Mouse (Mus musculus) cerebellum, postnatal 25 days (tissue): ENCODE measurements at regions not wholly inside any gene's neighbourhood (a gene's known extent, or its start where the extent isn't known, plus 50 kb on each side); places are given as distances from the start of the nearest gene placed in this dataset.
A peak's percentile ranks its signal among the peaks of the same experiment; 100 is the strongest.

Experiments
- DNase-seq, 2 experiments: peaks; one replicate each; pipeline ENCODE4 v3.0.0; 2021; ENCODE audit warnings: mixed read lengths in 2 of 2

- DNase-seq = no peak
Observed at GRCm38 (mm10) chr7:129936731-129937130, 345.1 kb downstream of the Wdr11 start.

- DNase-seq = no peak
Observed at GRCm38 (mm10) chr7:129937715-129938114, 346.1 kb downstream of the Wdr11 start.

GRCm38 (mm10) chr7:129938141-129938540, 346.5 kb downstream of the Wdr11 start:
- no peak for DNase-seq

- DNase-seq = no peak
Observed at GRCm38 (mm10) chr7:129939266-129939665, 347.6 kb downstream of the Wdr11 start.

GRCm38 (mm10) chr7:129941311-129942029, 349.8 kb downstream of the Wdr11 start:
- DNase-seq = no peak

GRCm38 (mm10) chr7:129948613-129949110, 357.0 kb downstream of the Wdr11 start:
- DNase-seq = no peak

GRCm38 (mm10) chr7:129950456-129950855, 358.8 kb downstream of the Wdr11 start:
- DNase-seq = peak; percentile 14 to 17

GRCm38 (mm10) chr7:129958379-129958778, 366.7 kb downstream of the Wdr11 start:
- no peak for DNase-seq

- no peak for DNase-seq
Observed at GRCm38 (mm10) chr7:129962575-129962974, 370.9 kb downstream of the Wdr11 start.

GRCm38 (mm10) chr7:129964192-129964591, 372.5 kb downstream of the Wdr11 start:
- DNase-seq = no peak

- DNase-seq = peak in 1 of 2 experiments; percentile 17
Observed at GRCm38 (mm10) chr7:129965281-129966051, 373.8 kb downstream of the Wdr11 start.

- DNase-seq = peak in 1 of 2 experiments; percentile 9
Observed at GRCm38 (mm10) chr7:129966771-129967170, 375.1 kb downstream of the Wdr11 start.

- no peak for DNase-seq
Observed at GRCm38 (mm10) chr7:129970201-129970600, 378.5 kb downstream of the Wdr11 start.

GRCm38 (mm10) chr7:129974206-129974605, 382.5 kb downstream of the Wdr11 start:
- no peak for DNase-seq

- DNase-seq = no peak
Observed at GRCm38 (mm10) chr7:129974837-129975236, 383.2 kb downstream of the Wdr11 start.

GRCm38 (mm10) chr7:129975781-129976514, 384.3 kb downstream of the Wdr11 start:
- DNase-seq = no peak

- DNase-seq = no peak
Observed at GRCm38 (mm10) chr7:129978576-129978975, 386.9 kb downstream of the Wdr11 start.

- DNase-seq = no peak
Observed at GRCm38 (mm10) chr7:129979337-129979736, 387.7 kb downstream of the Wdr11 start.

- no peak for DNase-seq
Observed at GRCm38 (mm10) chr7:129980501-129980900, 388.8 kb downstream of the Wdr11 start.

GRCm38 (mm10) chr7:129982411-129982810, 390.7 kb downstream of the Wdr11 start:
- no peak for DNase-seq

GRCm38 (mm10) chr7:129983601-129984120, 392.0 kb downstream of the Wdr11 start:
- no peak for DNase-seq

- no peak for DNase-seq
Observed at GRCm38 (mm10) chr7:129984367-129984766, 392.7 kb downstream of the Wdr11 start.

GRCm38 (mm10) chr7:129987119-129987665, 395.5 kb downstream of the Wdr11 start:
- no peak for DNase-seq
